Mouse (Mus musculus) heart, postnatal 4 days (tissue): ENCODE measurements at regions not wholly inside any gene's neighbourhood (a gene's known extent, or its start where the extent isn't known, plus 50 kb on each side); places are given as distances from the start of the nearest gene placed in this dataset.

ENCODE experiments used
- DNase-seq: peaks from one replicate; pipeline ENCODE4 v3.0.0; 2021

GRCm38 (mm10) chr9:30021981-30022380 is 59.0 kb upstream of the Ntm start:
- no peak for DNase-seq

GRCm38 (mm10) chr9:30025275-30025674 is 62.3 kb upstream of the Ntm start:
- DNase-seq = no peak

- DNase-seq = no peak
These were observed 64.0 kb upstream of the Ntm start for GRCm38 (mm10) chr9:30026939-30027338.

- no peak for DNase-seq
These were observed 77.5 kb upstream of the Ntm start for GRCm38 (mm10) chr9:30040396-30040795.

GRCm38 (mm10) chr9:30064551-30064950 is 101.6 kb upstream of the Ntm start:
- no peak for DNase-seq

- DNase-seq = peak; percentile 9
These were observed 105.0 kb upstream of the Ntm start for GRCm38 (mm10) chr9:30067980-30068379.

- DNase-seq = peak; percentile 65
These were observed 112.3 kb upstream of the Ntm start for GRCm38 (mm10) chr9:30075233-30075632.

GRCm38 (mm10) chr9:30076006-30076405 is 113.1 kb upstream of the Ntm start:
- no peak for DNase-seq

- DNase-seq = no peak
These were observed 113.5 kb upstream of the Ntm start for GRCm38 (mm10) chr9:30076482-30076881.

GRCm38 (mm10) chr9:30101942-30102341 is 139.0 kb upstream of the Ntm start:
- DNase-seq = no peak

GRCm38 (mm10) chr9:30122371-30122770 is 159.4 kb upstream of the Ntm start:
- DNase-seq = no peak

GRCm38 (mm10) chr9:30129151-30129550 is 166.2 kb upstream of the Ntm start:
- DNase-seq = no peak

GRCm38 (mm10) chr9:30131626-30132025 is 168.7 kb upstream of the Ntm start:
- no peak for DNase-seq

- no peak for DNase-seq
These were observed 171.4 kb upstream of the Ntm start for GRCm38 (mm10) chr9:30134303-30134702.

- peak; percentile 97 for DNase-seq
These were observed 174.8 kb upstream of the Ntm start for GRCm38 (mm10) chr9:30137611-30138287.

- DNase-seq = peak; percentile 89
These were observed 177.2 kb upstream of the Ntm start for GRCm38 (mm10) chr9:30140188-30140587.

GRCm38 (mm10) chr9:30141186-30141585 is 178.2 kb upstream of the Ntm start:
- DNase-seq = no peak

- DNase-seq = no peak
These were observed 180.0 kb upstream of the Ntm start for GRCm38 (mm10) chr9:30142806-30143458.

GRCm38 (mm10) chr9:30149481-30150468 is 186.8 kb upstream of the Ntm start:
- peak; percentile 15 for DNase-seq

GRCm38 (mm10) chr9:30151173-30151572 is 188.2 kb upstream of the Ntm start:
- DNase-seq = no peak

GRCm38 (mm10) chr9:30166235-30166752 is 203.4 kb upstream of the Ntm start:
- DNase-seq = no peak

GRCm38 (mm10) chr9:30167223-30167622 is 204.3 kb upstream of the Ntm start:
- DNase-seq = no peak

GRCm38 (mm10) chr9:30174646-30175045 is 211.7 kb upstream of the Ntm start:
- DNase-seq = no peak
